Mouse (Mus musculus) heart, embryonic 13.5 days (tissue): ENCODE results near the gene Grm1. TPM values are rescaled to one million over a fixed set of nuclear protein-coding genes. Genes with fewer than 3 reads are reported as not detected.
A peak's percentile ranks its signal among the peaks of the same experiment; 100 is the strongest.

Experiments used
- ATAC-seq: fragments of 200-750 bp; cut with Nextera tagmentation; 2 replicates; pipeline ENCODE4 v1.8.0; 2017; ENCODE audit warnings: moderate TSS enrichment; ENCODE audit not compliant: insufficient number of reproducible peaks, low FRiP score, low TSS enrichment; ENCODE audit errors: extremely low read depth
- H3K27ac ChIP-seq: fragments of 300-500 bp; sonication (generic); replicated peaks from 2 replicates; pipeline ENCODE4 v1.5.1; 2015; ENCODE audit warnings: moderate library complexity, mild to moderate bottlenecking, inconsistent platforms
- H3K27me3 ChIP-seq: fragments of 300-500 bp; sonication (generic); replicated peaks from 2 replicates; pipeline ENCODE4 v1.6.1; 2015; ENCODE audit warnings: mild to moderate bottlenecking, inconsistent platforms
- H3K36me3 ChIP-seq: fragments of 300-500 bp; sonication (generic); 2 replicates; pipeline ENCODE4 v1.6.1; 2015; ENCODE audit warnings: mild to moderate bottlenecking, inconsistent platforms
- H3K4me1 ChIP-seq: fragments of 300-500 bp; sonication (generic); 2 replicates; pipeline ENCODE4 v1.6.1; 2015; ENCODE audit warnings: inconsistent platforms
- H3K4me2 ChIP-seq: fragments of 300-500 bp; sonication (generic); 2 replicates; pipeline ENCODE4 v1.6.1; 2015; ENCODE audit warnings: inconsistent platforms, mild to moderate bottlenecking, moderate library complexity
- H3K4me3 ChIP-seq: fragments of 300-500 bp; sonication (generic); 2 replicates; pipeline ENCODE4 v1.5.1; 2015; ENCODE audit warnings: moderate library complexity, mild to moderate bottlenecking, inconsistent platforms
- H3K9ac ChIP-seq: fragments of 300-500 bp; sonication (generic); 2 replicates; pipeline ENCODE4 v1.6.1; 2015; ENCODE audit warnings: inconsistent platforms, mild to moderate bottlenecking, moderate library complexity
- H3K9me3 ChIP-seq: fragments of 300-500 bp; sonication (generic); 2 replicates; pipeline ENCODE4 v1.6.1; 2016; ENCODE audit warnings: inconsistent platforms
- WGBS: fragments of 180-500 bp; shearing (Covaris S2); methylation state at CpG from one replicate; pipeline ENCODE4 v1.1.7; 2015; ENCODE audit warnings: mixed read lengths; 5-methylcytosine and 5-hydroxymethylcytosine counted together
- polyA plus RNA-seq: library from polyadenylated mRNA; unstranded; fragments of >200 nt; fragmentation: Nextera tagmentation; extraction: Ambion mirVana; gene quantifications from 2 replicates; pipeline ENCODE4 v1.2.1, GENCODE M21; 2015

Gene Grm1
- polyA plus RNA-seq: 0.04 and 0.09 TPM in 2 replicates

DNA sequence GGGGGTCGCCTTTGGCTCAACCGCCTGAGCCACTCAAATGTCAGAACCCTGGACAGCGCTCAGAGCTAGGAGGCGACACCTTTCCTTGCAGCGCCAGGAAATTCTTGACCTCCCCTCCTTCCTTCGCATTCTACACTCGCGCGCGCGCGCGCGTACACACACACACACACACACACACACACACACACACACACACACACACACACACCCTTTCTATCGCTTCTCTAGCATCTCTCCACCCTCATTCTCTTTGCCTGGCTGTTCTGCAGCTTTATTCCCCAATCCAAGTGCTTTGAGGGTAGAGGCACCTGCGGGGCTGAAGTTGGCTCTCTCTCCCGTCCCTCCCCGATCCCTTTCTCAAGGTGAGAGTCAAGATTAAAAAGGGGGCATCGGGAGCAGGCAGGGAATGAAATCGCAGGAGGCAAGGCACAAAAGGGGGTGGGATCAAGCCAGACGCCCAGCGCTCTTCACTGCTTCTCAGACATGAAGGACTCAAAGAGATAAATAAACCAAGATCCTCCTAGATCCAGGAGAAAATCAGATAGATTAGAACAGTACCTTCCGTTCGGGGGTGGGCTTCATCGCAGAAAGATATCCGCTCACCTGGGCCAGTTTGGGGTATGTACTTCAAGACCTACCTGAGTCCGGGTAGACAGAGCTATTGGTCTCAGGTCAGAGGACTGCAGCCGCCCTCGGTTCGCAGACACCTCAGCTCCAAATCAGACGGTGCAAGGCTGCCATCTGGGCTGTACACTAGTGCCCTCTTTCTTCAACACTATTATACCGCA, at the start of gene Grm1:
Grm1 (minus strand) TSS at position 746 of the 788 bp plus-strand sequence.
- H3K4me2 ChIP-seq: peak within 1 kb of the TSS; percentile 47
- peak within 1 kb of the TSS; percentile 11; the same call in 1 of the 2 replicates for H3K4me3 ChIP-seq
- no peak within 1 kb of the TSS for H3K27ac ChIP-seq
- peaks cover 46% of the 10 kb centered on the region for H3K27me3 ChIP-seq
- no peaks in the 10 kb centered on the region for H3K36me3 ChIP-seq
- 3% methylated on average over 31 of the region's 32 CpGs for WGBS
- H3K9ac ChIP-seq: no peak within 1 kb of the TSS
- H3K4me1 ChIP-seq: no peaks in the 10 kb centered on the region
- H3K9me3 ChIP-seq: no peaks in the 10 kb centered on the region
- no peak for ATAC-seq

DNA sequence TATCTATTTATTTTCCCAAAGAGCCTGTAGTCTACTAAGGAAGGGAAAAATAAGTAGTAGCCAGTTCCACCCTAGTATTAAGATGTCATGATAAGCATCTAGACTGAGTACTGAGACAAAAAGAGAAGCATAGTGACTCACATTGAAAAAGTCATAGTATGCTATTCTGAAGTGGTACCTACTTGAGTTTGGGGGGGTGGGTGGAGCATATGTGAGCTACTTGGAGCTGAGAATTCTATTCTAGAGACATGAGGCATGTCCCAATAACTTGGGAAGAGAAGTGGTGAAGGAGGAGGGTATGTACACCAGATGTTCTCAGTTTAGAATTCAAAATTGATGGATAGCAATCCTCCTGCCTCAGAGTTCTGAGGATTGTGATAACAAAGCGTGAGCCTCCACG, 39.6 kb upstream of the Grm1 start:
- no peak overlapping the region for H3K4me2 ChIP-seq
- no peak for ATAC-seq
- no peaks in the 10 kb centered on the region for H3K36me3 ChIP-seq
- H3K4me1 ChIP-seq: no peaks in the 10 kb centered on the region
- H3K27me3 ChIP-seq: no peaks in the 10 kb centered on the region
- no peak overlapping the region for H3K9ac ChIP-seq
- H3K9me3 ChIP-seq: peaks cover 3% of the 10 kb centered on the region; the same call in 1 of the 2 replicates
- no peak overlapping the region for H3K4me3 ChIP-seq
- no peak overlapping the region for H3K27ac ChIP-seq
- WGBS: 82% methylated on average over 2 of the region's 2 CpGs

DNA sequence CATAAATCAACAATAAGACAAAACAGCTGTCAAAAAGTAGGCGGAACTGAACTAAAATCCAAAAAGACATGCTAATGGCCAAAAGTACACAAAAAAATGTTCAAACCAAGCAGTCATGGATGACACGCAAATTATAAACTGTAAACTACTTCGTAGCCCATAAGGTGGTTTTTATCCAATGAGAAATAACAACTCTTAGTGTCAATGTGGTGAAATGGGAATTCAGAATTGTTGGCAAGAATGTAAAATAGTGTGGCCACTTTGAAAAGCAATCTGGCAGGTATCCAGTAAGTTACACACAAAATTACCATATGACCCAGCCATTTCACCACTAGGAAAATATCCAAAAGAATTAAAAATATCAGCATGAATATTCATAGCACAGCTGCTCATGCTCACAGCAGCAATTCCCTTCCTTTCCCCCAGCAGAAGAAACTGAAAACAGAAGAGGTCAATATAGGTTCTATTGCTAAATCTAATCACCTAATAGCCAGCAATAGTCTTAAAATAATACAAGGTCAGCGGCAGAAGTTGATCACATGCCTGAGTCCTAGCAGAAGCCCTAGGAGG, 16.4 kb upstream of the Grm1 start:
- WGBS: 79% methylated on average over 4 of the region's 4 CpGs
- no peaks in the 10 kb centered on the region for H3K9me3 ChIP-seq

DNA sequence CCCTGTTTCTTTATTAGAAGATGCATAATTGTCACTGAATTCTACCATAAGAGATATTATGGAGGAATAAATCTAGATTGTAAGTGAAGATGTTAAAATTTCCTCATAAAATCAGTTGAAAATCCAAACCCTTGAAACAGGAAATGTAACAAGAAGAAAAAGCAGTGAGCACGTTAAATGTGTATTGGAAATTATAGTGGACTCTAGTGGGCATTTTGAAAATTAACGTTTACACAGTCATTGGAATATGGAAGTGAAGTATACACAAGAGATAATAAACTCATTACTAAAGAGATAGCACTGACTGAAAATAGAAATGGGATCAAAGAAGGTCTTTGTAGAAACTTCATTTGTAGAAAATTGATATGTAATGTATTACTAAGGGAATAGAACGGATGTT, 4.2 kb upstream of the Grm1 start:
- H3K9me3 ChIP-seq: no peaks in the 10 kb centered on the region
- ATAC-seq: no peak
- H3K4me2 ChIP-seq: no peak overlapping the region

More for the DNA sequence above, 16.4 kb upstream of the Grm1 start:
- Histone ChIP-seq H3K4me3 (no peak overlapping the region), H3K36me3 (no peaks in the 10 kb centered on the region), H3K9ac (no peak overlapping the region), H3K27ac (no peak overlapping the region), H3K4me2 (no peak overlapping the region), H3K4me1 (no peaks in the 10 kb centered on the region), H3K27me3 (no peaks in the 10 kb centered on the region)
- no peak for ATAC-seq

DNA sequence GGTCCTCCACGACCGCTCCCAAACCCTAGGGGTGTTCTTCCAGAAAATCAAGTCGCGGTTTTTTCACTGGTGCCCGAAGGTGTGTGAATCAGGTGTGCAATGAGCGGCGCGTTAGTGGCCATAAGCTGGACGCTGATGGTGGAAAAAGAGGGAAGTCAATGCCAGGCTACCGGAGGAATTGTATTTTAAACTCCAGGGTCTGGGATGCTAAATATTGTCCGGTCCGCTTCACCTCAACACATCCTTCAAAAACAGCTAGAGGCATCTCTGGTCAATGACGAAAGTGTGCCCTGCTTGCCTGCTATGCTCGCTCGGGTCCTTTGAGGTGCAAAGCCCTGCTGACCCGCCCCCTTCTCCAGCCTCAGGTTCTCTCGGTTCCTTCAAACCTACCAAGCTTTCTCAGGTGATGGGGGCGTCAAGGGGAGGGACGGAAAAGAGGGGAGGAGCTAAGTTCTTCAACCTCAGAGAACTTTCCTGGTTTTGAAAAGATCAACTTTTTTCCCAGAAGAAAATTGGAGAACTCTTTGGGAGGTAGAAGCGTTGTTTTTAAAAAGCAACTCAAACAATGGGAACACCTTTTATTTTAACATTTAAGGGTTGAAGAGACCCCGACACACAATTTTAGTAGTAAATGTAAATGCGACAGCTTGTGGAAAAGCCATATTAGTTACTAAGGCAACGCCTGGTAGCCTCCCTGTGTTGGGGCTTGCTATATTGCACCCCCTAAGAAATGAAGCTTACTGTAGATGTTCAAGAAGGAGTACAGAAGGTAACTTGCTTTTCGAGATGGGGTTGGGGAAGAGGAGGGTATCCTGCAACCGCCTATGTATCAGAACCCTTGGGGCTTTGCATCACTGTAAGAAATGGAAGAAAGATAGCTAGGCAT, 1.2 kb downstream of the Grm1 start:
- H3K27ac ChIP-seq: no peak overlapping the region
- H3K36me3 ChIP-seq: no peaks in the 10 kb centered on the region
- peaks cover 46% of the 10 kb centered on the region for H3K27me3 ChIP-seq
- H3K9me3 ChIP-seq: no peaks in the 10 kb centered on the region
- H3K4me3 ChIP-seq: 0 out of 2 replicates have a peak overlapping the region, but pooled peaks have one; percentile 1
- no peak for ATAC-seq
- no peak overlapping the region for H3K9ac ChIP-seq
- 12% methylated on average over 25 of the region's 25 CpGs for WGBS
- H3K4me1 ChIP-seq: no peaks in the 10 kb centered on the region
- H3K4me2 ChIP-seq: no peak overlapping the region

More for the DNA sequence above, 4.2 kb upstream of the Grm1 start:
- Histone ChIP-seq H3K4me1 (no peaks in the 10 kb centered on the region), H3K9ac (no peak overlapping the region), H3K27ac (no peak overlapping the region), H3K4me3 (no peak overlapping the region), H3K36me3 (no peaks in the 10 kb centered on the region), H3K27me3 (peaks cover 20% of the 10 kb centered on the region)
- 74% methylated on average over 3 of the region's 3 CpGs for WGBS

DNA sequence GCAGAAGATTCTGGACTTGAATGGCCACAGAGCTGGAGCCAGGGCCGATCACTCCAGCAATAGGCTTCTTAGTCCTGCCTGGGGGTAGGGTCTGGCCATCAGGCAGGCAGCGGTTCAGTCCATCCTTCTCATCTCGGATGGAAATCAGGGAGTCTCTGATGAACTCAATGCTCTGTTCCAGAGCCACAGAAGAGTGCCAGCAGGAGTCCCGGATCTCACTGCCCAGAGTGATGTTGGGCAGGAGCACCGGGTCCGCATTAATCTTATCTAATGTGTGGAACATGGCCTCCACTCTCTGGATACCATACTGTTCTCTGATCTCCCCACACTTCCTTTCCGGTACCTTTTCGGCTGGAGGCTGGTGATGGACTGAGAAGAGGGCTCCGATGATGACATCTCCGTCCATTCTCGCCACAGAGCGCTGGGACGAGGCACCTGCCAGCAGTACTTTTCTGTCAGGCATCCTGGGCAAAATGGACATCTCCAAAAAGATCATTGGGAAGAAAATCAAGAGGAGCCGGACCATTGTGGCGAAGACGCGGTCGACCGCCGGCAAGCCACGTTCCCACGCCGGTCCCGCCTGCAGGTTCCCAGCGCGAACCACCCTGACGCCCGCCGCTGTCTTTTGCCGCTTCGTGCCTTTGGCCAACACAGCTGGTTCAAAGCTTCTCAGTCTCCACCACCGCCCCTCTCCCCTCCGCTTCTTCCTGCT, 2.0 kb downstream of the Grm1 start:
- H3K27me3 ChIP-seq: peaks cover 46% of the 10 kb centered on the region
- WGBS: 14% methylated on average over 33 of the region's 33 CpGs
- H3K36me3 ChIP-seq: no peaks in the 10 kb centered on the region
- no peak overlapping the region for H3K27ac ChIP-seq
- H3K4me3 ChIP-seq: 0 out of 2 replicates have a peak overlapping the region, but pooled peaks have one; percentile 1
- H3K4me1 ChIP-seq: no peaks in the 10 kb centered on the region
- no peaks in the 10 kb centered on the region for H3K9me3 ChIP-seq
- H3K9ac ChIP-seq: no peak overlapping the region
- no peak overlapping the region for H3K4me2 ChIP-seq
- no peak for ATAC-seq

DNA sequence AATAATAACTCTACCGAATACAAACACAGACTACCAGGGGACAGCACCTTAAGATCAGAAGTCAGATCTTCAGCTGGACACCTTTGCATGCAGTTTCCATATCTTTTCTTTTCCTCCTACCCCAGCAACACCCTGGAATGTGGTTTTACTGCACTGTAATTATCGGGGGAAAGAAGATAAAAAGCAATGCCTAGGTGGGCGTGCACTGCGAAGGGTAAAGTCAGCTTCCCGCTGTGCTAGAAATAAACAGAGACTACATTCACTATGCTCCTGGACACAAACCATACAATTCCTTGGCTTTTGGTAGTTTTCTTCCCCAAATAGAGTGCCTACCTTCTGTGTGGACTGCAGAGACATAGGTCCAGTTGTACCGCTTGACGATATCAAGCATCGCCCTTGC, 2.6 kb downstream of the Grm1 start:
- H3K4me1 ChIP-seq: no peaks in the 10 kb centered on the region

DNA sequence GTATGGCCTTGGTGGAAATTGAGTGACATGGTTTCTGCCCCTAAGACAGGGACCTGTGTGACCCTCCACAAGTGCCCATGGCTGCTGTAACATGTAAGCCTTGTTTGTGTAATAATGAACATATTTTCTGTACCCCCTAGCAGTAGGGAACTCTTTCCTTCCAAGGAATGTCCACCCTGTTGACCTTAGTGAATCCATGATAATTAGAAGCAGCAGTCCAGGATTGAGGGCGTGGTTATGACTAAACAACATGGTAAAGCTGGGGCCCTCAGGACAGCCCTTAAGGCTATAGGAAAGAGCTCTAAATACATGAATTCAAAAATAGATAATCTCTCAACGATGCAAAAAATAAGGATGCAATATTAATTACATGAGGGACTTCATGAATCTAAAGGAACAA, 17.0 kb downstream of the Grm1 start:
- no peak overlapping the region for H3K4me3 ChIP-seq
- WGBS: 60% methylated on average over 2 of the region's 2 CpGs
- H3K4me2 ChIP-seq: no peak overlapping the region
- no peak for ATAC-seq
- no peaks in the 10 kb centered on the region for H3K9me3 ChIP-seq
- H3K27ac ChIP-seq: no peak overlapping the region
- no peaks in the 10 kb centered on the region for H3K27me3 ChIP-seq
- H3K4me1 ChIP-seq: no peaks in the 10 kb centered on the region
- no peaks in the 10 kb centered on the region for H3K36me3 ChIP-seq
- no peak overlapping the region for H3K9ac ChIP-seq

More for the DNA sequence above, 2.6 kb downstream of the Grm1 start:
- no peaks in the 10 kb centered on the region for H3K9me3 ChIP-seq
- H3K4me3 ChIP-seq: no peak overlapping the region
- H3K27ac ChIP-seq: no peak overlapping the region
- no peak overlapping the region for H3K4me2 ChIP-seq
- no peak for ATAC-seq
- H3K9ac ChIP-seq: no peak overlapping the region
- 77% methylated on average over 8 of the region's 8 CpGs for WGBS
- H3K36me3 ChIP-seq: no peaks in the 10 kb centered on the region
- peaks cover 46% of the 10 kb centered on the region for H3K27me3 ChIP-seq

DNA sequence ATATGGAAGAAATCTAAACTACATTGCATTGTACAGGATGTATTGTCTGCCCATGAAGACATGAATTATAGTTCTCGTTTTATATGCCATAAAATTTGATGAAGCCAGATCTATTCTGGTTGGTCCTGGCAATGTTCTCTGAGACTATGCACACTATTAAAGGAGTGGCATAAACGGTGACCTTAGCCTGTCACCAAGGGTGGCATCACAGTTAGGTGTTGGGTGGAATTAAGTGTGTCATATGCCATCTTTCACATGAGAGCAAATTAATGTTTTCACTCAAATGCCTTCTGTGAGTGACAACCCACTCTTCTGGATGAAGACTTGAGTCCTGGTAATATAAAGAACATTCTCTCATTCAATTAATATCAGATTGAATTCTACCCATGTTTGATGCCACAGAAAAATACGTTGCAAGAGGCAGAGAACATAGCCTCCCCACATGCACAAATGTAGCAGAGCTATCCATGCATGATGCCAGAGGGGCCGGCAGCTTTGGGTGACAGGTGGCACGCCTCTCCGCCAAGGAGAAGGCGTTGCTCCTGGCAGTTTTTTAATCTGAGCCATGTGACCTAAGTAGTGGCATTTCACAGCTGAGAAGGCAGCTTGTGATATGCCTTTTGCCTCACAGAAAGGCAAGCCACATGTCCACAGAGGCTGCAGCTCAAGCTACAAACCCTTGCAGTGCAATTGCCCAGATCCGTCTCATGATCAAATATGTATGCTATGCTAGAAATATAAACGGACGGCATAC, 20.7 kb downstream of the Grm1 start:
- Histone ChIP-seq H3K4me2 (no peak overlapping the region), H3K9me3 (no peaks in the 10 kb centered on the region), H3K4me1 (no peaks in the 10 kb centered on the region), H3K4me3 (no peak overlapping the region), H3K9ac (no peak overlapping the region), H3K27ac (no peak overlapping the region), H3K27me3 (no peaks in the 10 kb centered on the region), H3K36me3 (no peaks in the 10 kb centered on the region)
- 66% methylated on average over 10 of the region's 10 CpGs for WGBS
- no peak for ATAC-seq

DNA sequence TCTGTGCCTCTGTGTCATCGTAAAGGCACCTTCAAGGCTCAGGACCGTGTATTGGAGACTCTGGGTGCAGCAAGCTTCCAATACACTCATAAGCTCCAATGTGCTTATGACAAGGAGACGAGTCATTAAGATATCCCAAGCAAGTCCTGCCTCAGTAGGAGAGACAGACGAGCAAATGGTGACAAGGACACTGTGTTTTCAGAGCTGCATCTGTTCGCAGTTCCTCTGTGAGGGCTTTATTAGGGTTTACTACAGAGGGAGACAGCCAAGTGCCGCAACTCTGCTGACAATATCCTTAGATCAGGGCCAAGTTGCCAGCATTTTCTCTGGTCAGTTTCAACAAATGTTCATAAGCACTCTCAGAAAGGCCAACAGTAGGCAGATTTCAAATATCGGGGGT, 32.8 kb downstream of the Grm1 start:
- Histone ChIP-seq H3K9ac (no peak overlapping the region), H3K4me3 (no peak overlapping the region), H3K4me2 (no peak overlapping the region), H3K4me1 (no peaks in the 10 kb centered on the region), H3K27me3 (no peaks in the 10 kb centered on the region), H3K27ac (no peak overlapping the region), H3K9me3 (no peaks in the 10 kb centered on the region), H3K36me3 (no peaks in the 10 kb centered on the region)
- ATAC-seq: no peak
- 73% methylated on average over 7 of the region's 7 CpGs for WGBS
